Mouse (Mus musculus): ENCODE results near the gene Mrpl24. TPM values are rescaled to one million over a fixed set of nuclear protein-coding genes. Genes with fewer than 3 reads are reported as not detected.
A peak's percentile ranks its signal among the peaks of the same experiment; 100 is the strongest.

The Mrpl24 gene
- polyA plus RNA-seq, 1 experiment from 2014 or later: 70.9 TPM

- peaks cover 3% of the 10 kb centered on the region; the same call in 1 of the 2 replicates for H3K27me3 ChIP-seq
- ATAC-seq (ENCODE audit: borderline replicate concordance, extremely low read depth, low FRiP score, low TSS enrichment): peak; percentile 84
- WGBS: under 1% methylated on average over 44 of the region's 44 CpGs
- H3K9ac ChIP-seq: peak within 1 kb of the TSS; percentile 77
- H3K4me2 ChIP-seq: peak within 1 kb of the TSS; percentile 91
- no peaks in the 10 kb centered on the region for H3K9me3 ChIP-seq
- H3K27ac ChIP-seq: peak within 1 kb of the TSS; percentile 79
- peak within 1 kb of the TSS; percentile 59 for H3K4me3 ChIP-seq
- H3K4me1 ChIP-seq: peaks cover 47% of the 10 kb centered on the region
- H3K36me3 ChIP-seq: peaks cover 6% of the 10 kb centered on the region
Observed at GRCm38 (mm10) chr3:87970939-87971488, 51.7 kb downstream of the Mrpl24 start, which contains the start of gene Nes. Nes (plus strand) TSS chr3:87971078.

GRCm38 (mm10) chr3:87971489-87972202 is 52.3 kb downstream of the Mrpl24 start:
- H3K4me3 ChIP-seq: peak overlapping the region; percentile 59
- H3K36me3 ChIP-seq: peaks cover 6% of the 10 kb centered on the region
- H3K4me1 ChIP-seq: peaks cover 47% of the 10 kb centered on the region
- WGBS: under 1% methylated on average over 60 of the region's 60 CpGs
- peaks cover 3% of the 10 kb centered on the region; the same call in 1 of the 2 replicates for H3K27me3 ChIP-seq
- H3K9me3 ChIP-seq: no peaks in the 10 kb centered on the region
- peak; percentile 11; the same call in 1 of the 2 replicates for ATAC-seq (ENCODE audit: borderline replicate concordance, extremely low read depth, low FRiP score, low TSS enrichment)
- H3K9ac ChIP-seq: peak overlapping the region; percentile 77
- H3K27ac ChIP-seq: peak overlapping the region; percentile 79
- H3K4me2 ChIP-seq: peak overlapping the region; percentile 91

- Histone ChIP-seq H3K4me1 (peaks cover 47% of the 10 kb centered on the region), H3K9me3 (no peaks in the 10 kb centered on the region), H3K27ac (peak overlapping the region; percentile 79), H3K4me3 (peak overlapping the region; percentile 59), H3K36me3 (peaks cover 6% of the 10 kb centered on the region), H3K4me2 (peak overlapping the region; percentile 91), H3K27me3 (peaks cover 3% of the 10 kb centered on the region; the same call in 1 of the 2 replicates), H3K9ac (peak overlapping the region; percentile 77)
- ATAC-seq (ENCODE audit: borderline replicate concordance, extremely low read depth, low FRiP score, low TSS enrichment): no peak
- WGBS: 16% methylated on average over 8 of the region's 8 CpGs
Observed at GRCm38 (mm10) chr3:87972203-87972664, 52.9 kb downstream of the Mrpl24 start.

GRCm38 (mm10) chr3:87972776-87973175 is 53.5 kb downstream of the Mrpl24 start:
- Histone ChIP-seq H3K27me3 (peaks cover 3% of the 10 kb centered on the region; the same call in 1 of the 2 replicates), H3K36me3 (peaks cover 6% of the 10 kb centered on the region), H3K4me3 (peak overlapping the region; percentile 59), H3K4me2 (peak overlapping the region; percentile 91), H3K4me1 (peaks cover 47% of the 10 kb centered on the region), H3K9ac (peak overlapping the region; percentile 77; the same call in 1 of the 2 replicates), H3K27ac (no peak overlapping the region), H3K9me3 (no peaks in the 10 kb centered on the region)
- ATAC-seq (ENCODE audit: borderline replicate concordance, extremely low read depth, low FRiP score, low TSS enrichment): no peak
- 23% methylated on average over 5 of the region's 5 CpGs for WGBS

Other genes starting within 250 kb of the Mrpl24 start
- 1.3 and 1.6 TPM in 2 replicates for gene Lrrc71, start 170.9 kb upstream of the Mrpl24 start, polyA plus RNA-seq (2015; fragmentation: Nextera tagmentation; extraction: Ambion mirVana)
- gene Ntrk1, start 124.3 kb upstream of the Mrpl24 start, polyA plus RNA-seq (2015; fragmentation: Nextera tagmentation; extraction: Ambion mirVana): 1.2 and 2.5 TPM in 2 replicates
- gene Insrr, start 122.6 kb upstream of the Mrpl24 start, polyA plus RNA-seq (2015; fragmentation: Nextera tagmentation; extraction: Ambion mirVana): 0.09 and 0.16 TPM in 2 replicates
- gene Pear1, start 95.2 kb upstream of the Mrpl24 start, polyA plus RNA-seq (2015; fragmentation: Nextera tagmentation; extraction: Ambion mirVana): 29.4 and 32.4 TPM in 2 replicates
- 0.42 and 1.0 TPM in 2 replicates for gene Sh2d2a, start 72.8 kb upstream of the Mrpl24 start, polyA plus RNA-seq (2015; fragmentation: Nextera tagmentation; extraction: Ambion mirVana)
- 12.1 and 12.3 TPM in 2 replicates for gene Prcc, start 33.9 kb upstream of the Mrpl24 start, polyA plus RNA-seq (2015; fragmentation: Nextera tagmentation; extraction: Ambion mirVana)
- 258 and 260 TPM in 2 replicates for gene Hdgf, start 13.2 kb upstream of the Mrpl24 start, polyA plus RNA-seq (2015; fragmentation: Nextera tagmentation; extraction: Ambion mirVana)
- gene Isg20l2, start 10.8 kb downstream of the Mrpl24 start, polyA plus RNA-seq (2015; fragmentation: Nextera tagmentation; extraction: Ambion mirVana): 60.1 and 63.0 TPM in 2 replicates
- 18.3 and 18.5 TPM in 2 replicates for gene Rrnad1, start 11.2 kb downstream of the Mrpl24 start, polyA plus RNA-seq (2015; fragmentation: Nextera tagmentation; extraction: Ambion mirVana)
- 8.1 and 10.4 TPM in 2 replicates for gene Crabp2, start 29.2 kb downstream of the Mrpl24 start, polyA plus RNA-seq (2015; fragmentation: Nextera tagmentation; extraction: Ambion mirVana)
- gene Nes, start 51.6 kb downstream of the Mrpl24 start, polyA plus RNA-seq (2015; fragmentation: Nextera tagmentation; extraction: Ambion mirVana): 30.1 and 32.4 TPM in 2 replicates
- 0.07 and 0.18 TPM in 2 replicates for gene Bcan, start 80.7 kb downstream of the Mrpl24 start, polyA plus RNA-seq (2015; fragmentation: Nextera tagmentation; extraction: Ambion mirVana)
- gene Hapln2, start 108.1 kb downstream of the Mrpl24 start, polyA plus RNA-seq (2015; fragmentation: Nextera tagmentation; extraction: Ambion mirVana): 0.07 and 0.23 TPM in 2 replicates
- 30.6 and 31.6 TPM in 2 replicates for gene Gpatch4, start 123.6 kb downstream of the Mrpl24 start, polyA plus RNA-seq (2015; fragmentation: Nextera tagmentation; extraction: Ambion mirVana)
- gene Naxe, start 139.0 kb downstream of the Mrpl24 start, polyA plus RNA-seq (2015; fragmentation: Nextera tagmentation; extraction: Ambion mirVana): 199 and 215 TPM in 2 replicates
- not detected in 2 replicates for gene Ttc24, start 158.8 kb downstream of the Mrpl24 start, polyA plus RNA-seq (2015; fragmentation: Nextera tagmentation; extraction: Ambion mirVana)
- 25.2 and 26.6 TPM in 2 replicates for gene Iqgap3, start 162.5 kb downstream of the Mrpl24 start, polyA plus RNA-seq (2015; fragmentation: Nextera tagmentation; extraction: Ambion mirVana)
- 16.7 and 20.4 TPM in 2 replicates for gene Mef2d, start 222.9 kb downstream of the Mrpl24 start, polyA plus RNA-seq (2015; fragmentation: Nextera tagmentation; extraction: Ambion mirVana)